Mouse (Mus musculus) cortical plate, adult 2 months (tissue): ENCODE measurements around the gene Olfr588-ps1. TPM values are rescaled to one million over a fixed set of nuclear protein-coding genes. Genes with fewer than 3 reads are reported as not detected.
"Not testable (repeated sequence)": the region's sequence is repeated elsewhere in the genome, so short reads cannot be mapped to it uniquely, and the experiment has no call there.

Experiments used
- H3K27ac ChIP-seq: fragments of 200-500 bp; 2 replicates; pipeline ENCODE4 v1.5.1; 2012; ENCODE audit warnings: low read length, control low read depth, inconsistent platforms; ENCODE audit not compliant: insufficient read depth
- H3K4me1 ChIP-seq: fragments of 200-500 bp; 2 replicates; pipeline ENCODE4 v1.6.1; 2011; ENCODE audit warnings: low read length; ENCODE audit not compliant: control insufficient read depth, insufficient read depth
- H3K4me3 ChIP-seq: fragments of 200-500 bp; 2 replicates; pipeline ENCODE4 v1.5.1; 2011; ENCODE audit warnings: mild to moderate bottlenecking, low read length, control low read depth; ENCODE audit not compliant: insufficient read depth
- CTCF ChIP-seq: fragments of 200-500 bp; IDR thresholded peaks from 2 replicates; pipeline ENCODE4 v1.5.1; 2011; ENCODE audit warnings: mild to moderate bottlenecking, control low read depth, low read length; ENCODE audit not compliant: insufficient read depth; ENCODE audit errors: extremely low read depth
- POLR2A ChIP-seq: fragments of 200-500 bp; IDR thresholded peaks from 2 replicates; pipeline ENCODE4 v1.6.1; 2011; ENCODE audit warnings: mild to moderate bottlenecking, low read length, control low read depth; ENCODE audit not compliant: insufficient read depth; ENCODE audit errors: extremely low read depth
- polyA plus RNA-seq: library from polyadenylated mRNA; depleted of rRNA; stranded (reverse); fragments of >200 nt; gene quantifications from 2 replicates; pipeline ENCODE4 v1.2.3, GENCODE M21; 2012; rRNA removed

The Olfr588-ps1 gene
- not detected in 2 replicates for polyA plus RNA-seq

DNA sequence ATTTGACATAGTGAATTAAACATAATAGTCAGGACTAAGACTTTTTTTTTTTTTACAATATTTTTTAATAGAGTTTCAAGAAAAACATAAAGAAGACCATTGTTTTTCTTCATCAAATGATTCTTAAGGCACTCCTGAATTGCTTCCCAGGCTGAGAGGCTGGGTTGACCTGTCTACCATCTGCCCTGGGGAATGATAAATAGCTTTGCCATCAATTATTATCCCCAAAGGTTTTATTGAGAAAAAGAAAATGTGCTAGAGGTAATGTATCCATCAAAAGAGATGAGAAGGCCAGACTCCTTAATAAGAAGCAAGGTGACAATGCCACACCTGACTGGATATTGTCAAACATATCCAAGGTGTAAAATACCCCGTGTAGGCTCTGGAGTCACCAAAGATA is at the start of gene Olfr588-ps1:
TSS of gene Olfr588-ps1 (plus strand) at position 301 of the 400 bp plus-strand sequence.
- no peak for TF ChIP-seq CTCF
- TF ChIP-seq POLR2A: no peak
- no peaks in the 10 kb centered on the region for H3K4me1 ChIP-seq
- H3K27ac ChIP-seq: no peak within 1 kb of the TSS
- H3K4me3 ChIP-seq: no peak within 1 kb of the TSS

DNA sequence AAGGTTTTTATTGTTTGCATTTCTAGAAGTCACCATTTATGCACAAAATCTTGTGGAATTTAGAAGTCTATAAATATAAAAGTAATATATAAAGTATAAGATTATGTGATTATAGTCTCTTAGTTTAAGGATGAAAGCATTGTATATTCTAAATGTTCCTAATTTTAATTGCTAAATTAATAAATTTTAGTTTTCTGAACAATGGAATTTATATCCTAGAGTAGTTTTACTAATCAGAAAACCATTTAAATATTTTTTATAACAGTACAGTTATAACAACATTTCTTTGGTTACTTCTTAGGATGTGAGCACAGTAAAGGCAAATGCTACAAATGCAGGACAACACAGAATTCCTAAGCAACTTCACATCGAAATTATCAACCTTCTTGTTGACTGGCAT is 43.3 kb upstream of the Olfr588-ps1 start, which contains the start of gene Olfr585:
TSS of gene Olfr585 (plus strand) at position 301 of the 400 bp plus-strand sequence.
- TF ChIP-seq CTCF (no peak), POLR2A (no peak)
- H3K27ac ChIP-seq: no peak within 1 kb of the TSS
- no peak within 1 kb of the TSS for H3K4me3 ChIP-seq
- no peaks in the 10 kb centered on the region for H3K4me1 ChIP-seq

DNA sequence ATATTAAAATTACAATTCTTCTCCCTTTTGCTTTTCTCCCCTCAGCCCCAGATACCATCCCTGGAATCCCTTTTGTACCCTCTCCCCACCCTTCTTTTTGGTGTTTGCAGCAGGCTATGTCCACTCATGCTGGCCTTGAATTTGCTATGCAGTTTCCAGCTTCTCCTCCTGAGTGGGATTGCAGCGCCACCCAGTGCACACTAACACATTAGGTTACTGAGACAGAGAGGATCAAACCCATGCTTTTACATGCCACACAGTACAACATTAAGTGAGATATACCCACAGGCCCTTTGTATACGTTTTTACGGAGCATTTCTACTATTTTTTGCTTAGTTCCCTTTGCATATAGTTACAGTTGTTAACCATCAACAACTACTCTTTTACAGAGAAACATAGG is 21.3 kb upstream of the Olfr588-ps1 start:
- TF ChIP-seq POLR2A: no peak
- peak; percentile 48 for TF ChIP-seq CTCF
- Histone ChIP-seq H3K4me1 (no peaks in the 10 kb centered on the region), H3K4me3 (no peak overlapping the region), H3K27ac (no peak overlapping the region)

DNA sequence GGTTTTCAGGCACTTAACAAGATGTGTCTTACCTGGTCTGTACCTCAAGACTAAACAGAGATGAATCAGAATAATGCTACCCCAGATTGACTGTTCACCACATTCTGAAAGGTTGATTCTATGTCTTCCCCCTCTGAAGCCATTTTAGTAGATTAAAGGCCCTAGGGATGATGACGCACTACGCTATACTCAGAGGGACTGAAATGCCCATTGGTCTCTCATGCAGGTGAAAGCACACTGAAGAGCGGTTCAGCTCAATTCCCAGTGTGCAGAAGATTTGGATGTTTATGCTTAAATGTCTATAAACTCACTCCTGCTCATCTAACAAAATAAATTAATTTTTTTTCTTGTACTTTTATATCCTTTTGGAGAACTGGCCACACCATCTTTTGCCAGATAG is 15.1 kb upstream of the Olfr588-ps1 start, which contains the start of gene Olfr586:
TSS of gene Olfr586 (minus strand) at position 101 of the 400 bp plus-strand sequence.
- Histone ChIP-seq H3K4me3 (no peak within 1 kb of the TSS), H3K27ac (no peak within 1 kb of the TSS), H3K4me1 (no peaks in the 10 kb centered on the region)
- no peak for TF ChIP-seq POLR2A
- no peak for TF ChIP-seq CTCF

GRCm38 (mm10) chr7:103156256-103156655 is 15.6 kb downstream of the Olfr588-ps1 start, which contains the start of gene Olfr589:
Olfr589 (minus strand) TSS chr7:103156356.
- H3K4me1 ChIP-seq: no peaks in the 10 kb centered on the region
- TF ChIP-seq POLR2A: no peak
- no peak for TF ChIP-seq CTCF
- no peak within 1 kb of the TSS for H3K27ac ChIP-seq
- no peak within 1 kb of the TSS for H3K4me3 ChIP-seq

DNA sequence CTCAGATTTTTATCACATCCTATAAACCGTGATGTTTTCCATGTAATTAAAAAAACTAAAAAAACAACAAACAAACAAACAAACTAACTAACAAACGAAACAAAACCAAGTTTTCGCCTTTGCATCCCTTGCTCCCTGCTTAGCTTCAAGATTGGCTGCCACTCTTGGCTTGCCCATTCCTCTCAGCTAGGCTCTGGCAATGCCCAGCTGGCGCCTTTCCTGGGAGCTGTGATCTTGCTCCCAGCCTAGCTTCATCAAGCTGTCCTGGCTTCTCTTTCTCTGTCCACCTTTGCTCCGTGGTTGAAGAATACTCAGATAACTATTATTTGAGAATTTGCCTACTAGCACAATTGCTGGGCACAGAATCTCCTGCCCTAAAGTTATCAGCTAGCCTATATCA is 29.0 kb downstream of the Olfr588-ps1 start:
- no peaks in the 10 kb centered on the region for H3K4me1 ChIP-seq
- H3K27ac ChIP-seq: no peak overlapping the region
- TF ChIP-seq POLR2A (no peak), CTCF (no peak)
- H3K4me3 ChIP-seq: no peak overlapping the region

- Histone ChIP-seq H3K4me1 (no peaks in the 10 kb centered on the region), H3K4me3 (no peak within 1 kb of the TSS), H3K27ac (no peak within 1 kb of the TSS)
- TF ChIP-seq POLR2A: no peak
- TF ChIP-seq CTCF: no peak
Measured at GRCm38 (mm10) chr7:103178240-103178639, 37.6 kb downstream of the Olfr588-ps1 start, which contains the start of gene Olfr591. Olfr591 (minus strand) TSS chr7:103178340.

DNA sequence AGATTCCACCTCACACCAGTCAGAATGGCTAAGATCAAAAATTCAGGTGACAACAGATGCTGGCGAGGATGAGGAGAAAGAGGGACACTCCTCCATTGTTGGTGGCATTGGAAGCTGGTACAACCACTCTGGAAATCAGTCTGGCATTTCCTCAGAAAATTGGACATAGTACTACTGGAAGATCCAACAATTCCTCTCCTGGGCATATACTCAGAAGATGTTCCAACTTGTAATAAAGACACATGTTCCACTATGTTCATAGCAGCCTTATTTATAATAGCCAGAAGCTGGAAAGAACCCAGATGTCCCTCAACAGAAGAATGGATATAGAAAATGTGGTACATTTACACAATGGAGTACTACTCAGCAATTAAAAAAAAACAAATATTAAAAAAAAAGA is 43.8 kb downstream of the Olfr588-ps1 start, which contains the start of gene Olfr592:
TSS of gene Olfr592 (plus strand) at position 301 of the 400 bp plus-strand sequence.
- H3K4me1 ChIP-seq, H3K27ac ChIP-seq, H3K4me3 ChIP-seq: not testable (repeated sequence)

Other genes starting within 250 kb of the Olfr588-ps1 start
- gene Olfr569, start 250.0 kb upstream of the Olfr588-ps1 start, polyA plus RNA-seq: not detected in 2 replicates
- gene Olfr570, start 246.3 kb upstream of the Olfr588-ps1 start, polyA plus RNA-seq: not detected in 2 replicates
- not detected in 2 replicates for gene Olfr571, start 223.3 kb upstream of the Olfr588-ps1 start, polyA plus RNA-seq
- not detected in 2 replicates for gene Olfr572, start 216.5 kb upstream of the Olfr588-ps1 start, polyA plus RNA-seq
- not detected in 2 replicates for gene Olfr573-ps1, start 198.3 kb upstream of the Olfr588-ps1 start, polyA plus RNA-seq
- gene Olfr574, start 192.4 kb upstream of the Olfr588-ps1 start, polyA plus RNA-seq: not detected in 2 replicates
- not detected in 2 replicates for gene Olfr575, start 182.1 kb upstream of the Olfr588-ps1 start, polyA plus RNA-seq
- gene Olfr576, start 178.2 kb upstream of the Olfr588-ps1 start, polyA plus RNA-seq: not detected in 2 replicates
- gene Olfr577, start 164.9 kb upstream of the Olfr588-ps1 start, polyA plus RNA-seq: not detected in 2 replicates
- not detected in 2 replicates for gene Olfr578, start 151.6 kb upstream of the Olfr588-ps1 start, polyA plus RNA-seq
- not detected in 2 replicates for gene Olfr582, start 102.9 kb upstream of the Olfr588-ps1 start, polyA plus RNA-seq
- not detected in 2 replicates for gene Olfr583, start 89.6 kb upstream of the Olfr588-ps1 start, polyA plus RNA-seq
- gene Olfr584, start 59.0 kb upstream of the Olfr588-ps1 start, polyA plus RNA-seq: not detected in 2 replicates
- gene Olfr585, start 43.2 kb upstream of the Olfr588-ps1 start, polyA plus RNA-seq: not detected in 2 replicates
- not detected in 2 replicates for gene Olfr586, start 15.2 kb upstream of the Olfr588-ps1 start, polyA plus RNA-seq
- gene Olfr589, start 15.5 kb downstream of the Olfr588-ps1 start, polyA plus RNA-seq: not detected in 2 replicates
- gene Olfr591, start 37.5 kb downstream of the Olfr588-ps1 start, polyA plus RNA-seq: not detected in 2 replicates
- gene Olfr592, start 43.9 kb downstream of the Olfr588-ps1 start, polyA plus RNA-seq: not detected in 2 replicates
- not detected in 2 replicates for gene Olfr593, start 71.0 kb downstream of the Olfr588-ps1 start, polyA plus RNA-seq
- gene Olfr594, start 76.1 kb downstream of the Olfr588-ps1 start, polyA plus RNA-seq: not detected in 2 replicates
- not detected in 2 replicates for gene Usp17ld, start 111.6 kb downstream of the Olfr588-ps1 start, polyA plus RNA-seq
- gene Olfr596, start 164.8 kb downstream of the Olfr588-ps1 start, polyA plus RNA-seq: not detected in 2 replicates
- gene Olfr597, start 175.4 kb downstream of the Olfr588-ps1 start, polyA plus RNA-seq: not detected in 2 replicates
- gene Olfr598, start 182.7 kb downstream of the Olfr588-ps1 start, polyA plus RNA-seq: not detected in 2 replicates
- not detected in 2 replicates for gene Olfr599, start 195.0 kb downstream of the Olfr588-ps1 start, polyA plus RNA-seq
- gene Olfr600, start 208.8 kb downstream of the Olfr588-ps1 start, polyA plus RNA-seq: not detected in 2 replicates
- gene Olfr601, start 221.8 kb downstream of the Olfr588-ps1 start, polyA plus RNA-seq: not detected in 2 replicates
- gene Olfr603, start 245.3 kb downstream of the Olfr588-ps1 start, polyA plus RNA-seq: not detected in 2 replicates